Mouse (Mus musculus): ENCODE measurements around the gene Adam19.

DNA sequence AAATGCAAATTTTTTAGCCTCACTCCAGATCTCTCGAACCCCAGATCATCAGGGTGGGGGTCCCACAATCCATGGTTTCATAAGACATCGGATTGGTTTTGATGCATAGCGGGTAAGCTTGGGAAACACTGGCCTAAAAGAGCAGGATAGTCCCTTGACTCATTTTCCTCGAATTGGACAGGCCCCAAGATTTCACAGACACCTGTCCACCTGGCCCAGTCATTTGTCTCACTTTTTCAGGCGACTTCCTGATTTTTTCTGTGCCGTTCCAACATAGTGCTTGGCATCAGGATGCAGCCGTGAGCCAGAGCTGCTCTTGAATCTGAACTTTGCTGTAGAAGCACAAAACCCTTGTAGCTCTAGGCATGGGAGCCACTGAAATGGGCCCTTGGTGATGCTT lies 58.4 kb downstream of the Adam19 start:
- TF ChIP-seq GATA1 (IDR thresholded peaks at IDR 0.05; ENCODE audit: low read length) (no peak), TAL1 (IDR thresholded peaks at IDR 0.05; ENCODE audit: low read length) (no peak)
